Mouse (Mus musculus): ENCODE measurements around the gene Hnrnpu. TPM values are rescaled to one million over a fixed set of nuclear protein-coding genes. Genes with fewer than 3 reads are reported as not detected.
"Not testable (repeated sequence)": the region's sequence is repeated elsewhere in the genome, so short reads cannot be mapped to it uniquely, and the experiment has no call there.

Hnrnpu gene
- polyA plus RNA-seq, 1 experiment: 317 TPM

- H3K4me3 ChIP-seq (ENCODE audit: insufficient read depth, low read length): peak within 1 kb of the TSS; percentile 60
- TF ChIP-seq CTCF (IDR thresholded peaks at IDR 0.05; ENCODE audit: extremely low read depth, insufficient read depth, low read length) (no peak), POLR2A (IDR thresholded peaks at IDR 0.05; ENCODE audit: extremely low read depth, insufficient read depth, low read length) (peak; percentile 65)
Observed at GRCm38 (mm10) chr1:178318389-178319184, 19.0 kb downstream of the Hnrnpu start, which contains the start of gene Cox20. Cox20 (plus strand) TSS chr1:178319130.

GRCm38 (mm10) chr1:178318002-178318388 lies 19.6 kb downstream of the Hnrnpu start:
- TF ChIP-seq POLR2A (IDR thresholded peaks at IDR 0.05; ENCODE audit: extremely low read depth, insufficient read depth, low read length) (peak; percentile 78; the same call in 1 of the 2 replicates), CTCF (IDR thresholded peaks at IDR 0.05; ENCODE audit: extremely low read depth, insufficient read depth, low read length) (no peak)
- peak overlapping the region; percentile 98 for H3K27ac ChIP-seq (ENCODE audit: insufficient read depth, low read length)
- H3K4me1 ChIP-seq (ENCODE audit: control insufficient read depth, insufficient read depth, low read length): peaks cover 6% of the 10 kb centered on the region
- H3K4me3 ChIP-seq (ENCODE audit: insufficient read depth, low read length): peak overlapping the region; percentile 60

More at GRCm38 (mm10) chr1:178318389-178319184, 19.0 kb downstream of the Hnrnpu start, which contains the start of gene Cox20:
- H3K27ac ChIP-seq (ENCODE audit: insufficient read depth, low read length): peak within 1 kb of the TSS; percentile 98
- H3K4me1 ChIP-seq (ENCODE audit: control insufficient read depth, insufficient read depth, low read length): peaks cover 6% of the 10 kb centered on the region

- TF ChIP-seq POLR2A (IDR thresholded peaks at IDR 0.05; ENCODE audit: extremely low read depth, insufficient read depth, low read length) (no peak), CTCF (IDR thresholded peaks at IDR 0.05; ENCODE audit: extremely low read depth, insufficient read depth, low read length) (no peak)
- peak overlapping the region; percentile 60 for H3K4me3 ChIP-seq (ENCODE audit: insufficient read depth, low read length)
- no peak overlapping the region for H3K27ac ChIP-seq (ENCODE audit: insufficient read depth, low read length)
Observed at GRCm38 (mm10) chr1:178317275-178318001, 20.2 kb downstream of the Hnrnpu start.

GRCm38 (mm10) chr1:178314236-178314635 lies 23.4 kb downstream of the Hnrnpu start:
- no peak overlapping the region for H3K27ac ChIP-seq (ENCODE audit: insufficient read depth, low read length)
- H3K4me3 ChIP-seq (ENCODE audit: insufficient read depth, low read length): no peak overlapping the region
- no peak for TF ChIP-seq POLR2A (IDR thresholded peaks at IDR 0.05; ENCODE audit: extremely low read depth, insufficient read depth, low read length)

More at GRCm38 (mm10) chr1:178317275-178318001, 20.2 kb downstream of the Hnrnpu start:
- H3K4me1 ChIP-seq (ENCODE audit: control insufficient read depth, insufficient read depth, low read length): peaks cover 6% of the 10 kb centered on the region

GRCm38 (mm10) chr1:178313039-178313597 lies 24.5 kb downstream of the Hnrnpu start:
- TF ChIP-seq CTCF (IDR thresholded peaks at IDR 0.05; ENCODE audit: extremely low read depth, insufficient read depth, low read length) (no peak), POLR2A (IDR thresholded peaks at IDR 0.05; ENCODE audit: extremely low read depth, insufficient read depth, low read length) (no peak)
- H3K27ac ChIP-seq (ENCODE audit: insufficient read depth, low read length): no peak overlapping the region
- no peaks in the 10 kb centered on the region; the same call in 1 of the 2 replicates for H3K4me1 ChIP-seq (ENCODE audit: control insufficient read depth, insufficient read depth, low read length)
- no peak overlapping the region for H3K4me3 ChIP-seq (ENCODE audit: insufficient read depth, low read length)

More at GRCm38 (mm10) chr1:178314236-178314635, 23.4 kb downstream of the Hnrnpu start:
- H3K4me1 ChIP-seq (ENCODE audit: control insufficient read depth, insufficient read depth, low read length): no peaks in the 10 kb centered on the region; the same call in 1 of the 2 replicates

GRCm38 (mm10) chr1:178310128-178310527 lies 27.5 kb downstream of the Hnrnpu start:
- H3K4me3 ChIP-seq (ENCODE audit: insufficient read depth, low read length): no peak overlapping the region
- TF ChIP-seq POLR2A (IDR thresholded peaks at IDR 0.05; ENCODE audit: extremely low read depth, insufficient read depth, low read length) (no peak), CTCF (IDR thresholded peaks at IDR 0.05; ENCODE audit: extremely low read depth, insufficient read depth, low read length) (no peak)
- no peak overlapping the region for H3K27ac ChIP-seq (ENCODE audit: insufficient read depth, low read length)
- H3K4me1 ChIP-seq (ENCODE audit: control insufficient read depth, insufficient read depth, low read length): no peaks in the 10 kb centered on the region

GRCm38 (mm10) chr1:178309487-178309886 lies 28.1 kb downstream of the Hnrnpu start:
- no peak overlapping the region for H3K27ac ChIP-seq (ENCODE audit: insufficient read depth, low read length)
- TF ChIP-seq CTCF (IDR thresholded peaks at IDR 0.05; ENCODE audit: extremely low read depth, insufficient read depth, low read length) (no peak), POLR2A (IDR thresholded peaks at IDR 0.05; ENCODE audit: extremely low read depth, insufficient read depth, low read length) (no peak)
- H3K4me3 ChIP-seq (ENCODE audit: insufficient read depth, low read length): no peak overlapping the region
- H3K4me1 ChIP-seq (ENCODE audit: control insufficient read depth, insufficient read depth, low read length): no peaks in the 10 kb centered on the region

GRCm38 (mm10) chr1:178303425-178303824 lies 34.2 kb downstream of the Hnrnpu start:
- no peaks in the 10 kb centered on the region for H3K4me1 ChIP-seq (ENCODE audit: control insufficient read depth, insufficient read depth, low read length)

GRCm38 (mm10) chr1:178301261-178301660 lies 36.3 kb downstream of the Hnrnpu start:
- not testable (repeated sequence) for H3K4me1 ChIP-seq (ENCODE audit: control insufficient read depth, insufficient read depth, low read length); H3K4me3 ChIP-seq (ENCODE audit: insufficient read depth, low read length); H3K27ac ChIP-seq (ENCODE audit: insufficient read depth, low read length)

More at GRCm38 (mm10) chr1:178303425-178303824, 34.2 kb downstream of the Hnrnpu start:
- H3K4me3 ChIP-seq (ENCODE audit: insufficient read depth, low read length): no peak overlapping the region
- no peak overlapping the region for H3K27ac ChIP-seq (ENCODE audit: insufficient read depth, low read length)
- TF ChIP-seq CTCF (IDR thresholded peaks at IDR 0.05; ENCODE audit: extremely low read depth, insufficient read depth, low read length) (peak; percentile 73), POLR2A (IDR thresholded peaks at IDR 0.05; ENCODE audit: extremely low read depth, insufficient read depth, low read length) (no peak)
